Mouse (Mus musculus): ENCODE results near the gene Aqp6.

DNA sequence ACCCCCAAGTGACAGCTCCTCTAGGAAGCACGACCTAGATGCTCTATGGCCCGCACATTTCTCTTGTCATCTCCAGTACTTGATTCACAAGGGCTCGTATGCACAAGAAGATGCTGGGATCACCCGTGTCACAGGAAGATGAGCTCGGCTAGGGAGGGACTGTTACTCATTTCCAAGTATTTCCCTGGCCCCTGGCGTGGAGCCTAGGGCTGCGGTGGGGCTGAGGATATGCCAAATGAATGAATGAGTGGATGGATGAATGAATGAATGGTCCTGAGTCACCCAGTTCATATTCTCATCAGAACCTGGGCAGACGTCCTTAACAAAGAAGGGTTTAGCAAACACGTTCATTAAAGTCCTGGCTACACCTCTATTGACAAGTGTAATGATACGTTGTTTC lies 41.0 kb upstream of the Aqp6 start:
- TF ChIP-seq GATA1 (IDR thresholded peaks at IDR 0.05; ENCODE audit: low read length) (no peak), TAL1 (IDR thresholded peaks at IDR 0.05; ENCODE audit: low read length) (no peak)
